Mouse (Mus musculus): ENCODE data around the gene Smad3.
A peak's percentile ranks its signal among the peaks of the same experiment; 100 is the strongest.

The Smad3 gene

GRCm38 (mm10) chr9:63718170-63718569 is 39.6 kb downstream of the Smad3 start:
- no peak for DNase-seq

- DNase-seq, result no peak
These were observed 40.3 kb downstream of the Smad3 start for GRCm38 (mm10) chr9:63717474-63718005.

GRCm38 (mm10) chr9:63716150-63717138 is 41.4 kb downstream of the Smad3 start:
- no peak for DNase-seq

GRCm38 (mm10) chr9:63714572-63714971 is 43.2 kb downstream of the Smad3 start:
- no peak for DNase-seq

DNA sequence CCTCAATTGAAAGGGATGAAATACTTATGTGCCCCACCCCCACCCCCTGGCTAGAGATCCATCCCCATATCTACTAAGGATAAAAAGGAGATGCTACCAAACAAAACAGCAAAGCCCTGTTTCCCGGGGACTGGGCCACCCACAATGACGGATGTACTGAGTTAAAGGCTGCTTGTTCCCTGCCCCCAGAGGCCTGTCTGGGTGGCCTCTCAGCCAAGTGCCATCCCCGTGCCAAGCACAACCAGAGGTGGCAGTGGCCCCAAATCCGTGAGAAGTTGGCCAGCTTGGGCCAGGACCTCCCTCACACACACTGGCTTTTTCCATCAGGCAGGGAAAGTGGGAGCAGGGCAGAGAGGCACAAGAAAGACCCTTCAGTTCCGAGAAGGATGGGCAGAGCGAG is 45.0 kb downstream of the Smad3 start:
- DNase-seq, result peak; percentile 34

DNA sequence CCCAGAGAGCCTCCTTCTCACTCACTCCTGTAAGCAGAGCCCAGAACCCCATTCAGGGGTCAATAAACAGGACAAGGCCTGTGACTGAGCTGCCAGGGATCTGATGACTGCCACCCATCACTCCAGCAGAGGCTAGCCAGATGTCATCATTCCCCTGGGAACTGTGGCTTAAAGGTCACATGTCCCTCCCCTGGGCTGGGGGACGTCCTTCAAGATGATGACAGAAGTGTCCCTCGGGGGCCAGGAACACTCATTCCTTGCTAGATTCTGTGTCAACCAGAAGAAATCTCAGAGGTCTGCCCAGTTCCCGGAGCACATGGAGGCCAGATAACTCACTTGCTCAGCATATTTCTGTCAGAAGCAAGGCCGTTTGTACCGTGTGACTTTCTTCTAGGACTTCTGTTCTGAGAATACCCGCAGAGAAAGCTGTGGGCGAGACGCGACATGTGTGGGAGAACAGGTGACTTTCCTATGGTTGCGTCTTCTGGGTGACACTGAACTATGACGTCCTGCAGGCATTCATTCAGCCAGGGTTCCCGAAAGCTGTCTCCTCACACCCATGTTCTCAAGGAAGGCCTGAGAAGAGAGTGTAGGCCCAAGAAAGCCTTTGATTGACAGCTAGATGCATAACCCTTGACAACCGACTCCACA is 46.1 kb downstream of the Smad3 start:
- no peak for DNase-seq

DNA sequence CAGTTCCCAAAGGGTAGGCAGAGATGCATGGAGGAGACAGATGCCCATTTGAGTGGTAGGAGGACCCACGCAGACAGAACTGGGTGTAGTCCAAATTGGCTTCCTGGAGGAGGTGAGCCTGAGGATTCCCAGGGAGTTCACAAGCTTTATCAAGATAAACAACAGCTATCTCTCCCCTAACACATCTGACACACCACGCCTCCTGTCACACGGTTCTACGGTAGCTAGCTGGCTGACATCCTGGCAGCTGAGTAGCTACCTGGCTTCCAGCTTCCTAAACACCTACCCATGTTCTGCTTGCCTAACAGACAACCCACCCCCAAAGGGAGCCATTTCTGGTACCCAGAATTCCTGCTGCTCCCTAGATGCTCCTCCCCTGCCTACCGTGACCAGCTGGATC is 47.9 kb downstream of the Smad3 start:
- DNase-seq, result no peak

DNA sequence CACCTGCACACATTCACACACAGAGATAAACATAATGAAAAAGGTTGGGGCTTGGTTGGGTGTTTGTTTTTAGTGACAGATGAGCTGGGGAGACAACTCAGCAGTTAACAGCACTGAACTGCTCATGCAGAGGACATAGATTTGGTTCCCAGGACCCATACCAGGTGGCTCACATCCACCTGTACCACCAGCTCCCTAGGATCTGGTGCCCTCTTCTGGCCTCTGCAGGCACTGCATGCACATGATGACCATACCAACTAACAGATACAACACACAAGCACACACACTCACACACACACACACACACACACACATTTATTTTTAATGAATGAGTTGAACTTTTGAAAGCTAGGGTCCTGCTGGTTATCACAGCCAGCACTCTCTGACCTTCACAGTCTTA is 48.5 kb downstream of the Smad3 start:
- no peak for DNase-seq

DNA sequence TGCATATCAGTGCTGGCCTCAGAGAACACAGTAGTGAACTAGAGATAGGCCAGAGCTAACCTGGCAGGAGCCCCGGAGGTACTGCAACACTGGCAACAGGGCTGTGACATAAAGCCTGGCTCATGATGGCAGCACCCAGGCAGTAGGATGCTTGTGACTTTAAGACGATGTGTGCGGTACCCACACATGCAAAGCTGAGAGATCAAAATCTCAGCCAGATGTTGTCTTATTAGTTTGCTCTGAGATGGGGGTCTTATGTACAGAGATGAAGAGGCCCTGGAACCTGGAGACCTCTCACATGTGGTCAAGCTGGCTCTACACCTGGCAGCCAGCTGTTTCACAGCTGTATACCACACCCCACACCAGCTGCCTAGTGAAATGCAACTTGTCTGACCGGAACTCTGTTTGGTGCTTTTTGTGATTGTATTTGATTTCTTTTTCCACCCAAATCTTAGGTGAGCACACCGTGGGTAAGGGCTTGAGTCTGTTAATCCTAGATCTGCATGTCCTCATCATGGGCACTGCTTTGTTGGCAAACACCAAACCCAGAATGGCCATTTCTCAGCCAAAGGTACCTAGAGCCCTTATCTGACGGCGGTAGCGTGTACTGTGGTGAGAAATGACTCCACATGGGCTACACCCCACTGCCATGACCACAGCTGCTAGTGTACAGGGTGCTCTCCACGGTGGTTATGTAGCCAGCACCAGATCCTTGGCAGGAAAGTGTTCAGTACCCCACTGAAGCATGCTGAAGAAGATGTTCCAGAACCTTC is 49.8 kb downstream of the Smad3 start:
- no peak for DNase-seq

GRCm38 (mm10) chr9:63706152-63706733 is 51.6 kb downstream of the Smad3 start:
- DNase-seq, result peak; percentile 57

GRCm38 (mm10) chr9:63704979-63705751 is 52.6 kb downstream of the Smad3 start:
- DNase-seq, result no peak

- DNase-seq, result no peak
These were observed 53.7 kb downstream of the Smad3 start for GRCm38 (mm10) chr9:63704131-63704530.

DNA sequence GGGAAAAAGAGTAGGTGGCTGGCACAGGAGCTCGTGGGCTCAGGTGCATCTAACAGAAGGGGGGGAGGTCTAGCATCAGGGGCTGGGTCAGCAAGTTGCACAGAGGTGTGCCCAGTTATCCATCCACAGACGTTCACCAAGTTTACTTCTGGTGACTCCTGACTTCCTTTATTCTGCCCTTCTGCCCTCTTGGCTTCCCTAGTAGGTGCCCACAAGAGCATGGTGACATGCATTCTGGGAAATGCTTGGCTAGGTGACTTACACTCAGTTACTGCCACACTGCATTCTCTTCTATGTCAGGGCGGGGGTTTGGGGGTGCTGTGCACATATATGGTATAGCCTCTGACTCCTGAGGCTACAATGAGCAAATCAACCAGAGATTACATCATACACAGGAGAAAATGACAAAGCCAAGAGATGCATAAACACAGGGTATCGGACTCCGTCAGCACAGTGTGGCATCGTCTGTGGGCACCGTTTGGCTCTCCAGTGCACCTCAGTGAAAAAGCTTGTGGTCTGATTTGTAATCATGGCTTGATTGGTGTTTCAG is 54.5 kb downstream of the Smad3 start:
- no peak for DNase-seq

DNA sequence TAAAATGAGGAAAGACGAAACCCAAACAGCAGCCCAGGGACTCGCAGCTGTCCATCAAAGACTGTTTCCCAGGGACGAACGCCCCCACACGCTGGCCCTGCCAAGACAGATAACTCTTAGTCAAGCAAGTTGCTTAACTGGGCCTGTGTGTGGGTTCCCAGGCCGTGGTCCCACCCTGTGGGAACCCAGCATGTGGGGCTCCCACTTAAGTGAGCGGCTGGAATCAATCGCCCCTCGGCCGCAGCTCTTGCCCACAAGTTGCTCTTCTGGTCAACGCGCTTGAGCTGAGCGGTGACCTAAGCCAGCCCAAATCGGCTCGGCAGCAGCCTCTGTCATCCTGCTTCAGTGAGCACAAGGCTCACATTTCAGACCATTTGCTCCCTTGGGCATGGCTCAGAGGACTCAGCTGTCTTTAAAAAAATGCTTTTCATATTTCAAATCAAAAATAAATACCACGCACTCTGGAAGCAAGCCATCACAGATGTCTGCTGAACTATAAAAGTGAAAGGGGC is 55.2 kb downstream of the Smad3 start:
- no peak for DNase-seq

- DNase-seq, result no peak
These were observed 55.9 kb downstream of the Smad3 start for GRCm38 (mm10) chr9:63701957-63702309.

GRCm38 (mm10) chr9:63701258-63701956 is 56.4 kb downstream of the Smad3 start:
- no peak for DNase-seq

DNA sequence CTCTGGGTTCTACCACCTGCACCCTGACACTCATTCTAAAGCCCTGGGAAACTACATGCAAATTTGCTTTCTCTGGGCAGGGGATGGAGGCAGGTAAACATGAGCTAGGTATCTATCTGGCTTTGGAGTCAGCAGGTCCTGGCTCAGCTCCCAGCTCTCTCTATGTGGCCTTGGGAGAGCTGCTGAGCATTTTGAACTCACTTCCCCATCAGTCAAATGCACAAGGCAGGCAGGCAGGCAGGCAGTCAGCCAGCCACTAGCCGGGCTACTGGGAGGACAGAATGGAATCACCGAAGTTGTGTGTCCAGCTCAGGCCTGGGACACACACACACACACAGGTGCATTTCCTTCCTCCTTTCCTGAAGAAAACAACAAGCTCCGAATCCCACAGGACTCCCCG is 58.6 kb downstream of the Smad3 start:
- peak; percentile 41 for DNase-seq

- DNase-seq, result no peak
These were observed 59.3 kb downstream of the Smad3 start for GRCm38 (mm10) chr9:63698320-63699045.

DNA sequence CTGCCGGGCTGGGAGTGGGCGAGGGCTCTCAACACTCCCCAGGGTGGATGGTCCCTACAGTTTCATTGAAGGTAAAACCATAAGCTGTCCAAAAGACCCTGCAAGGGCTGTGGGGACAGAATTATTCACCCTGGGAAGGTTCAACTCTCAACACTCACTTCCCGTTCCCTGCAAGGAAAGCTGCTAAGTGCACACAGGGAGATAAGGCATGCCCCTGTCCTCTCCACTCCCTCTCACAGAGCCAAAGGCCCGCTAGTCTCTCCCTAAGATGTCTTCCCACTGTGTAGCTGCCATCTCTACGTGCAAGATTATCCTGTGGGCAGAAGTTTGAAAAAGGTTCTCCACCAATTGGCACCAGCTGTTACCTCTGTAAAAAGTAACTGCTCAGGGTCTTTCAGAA is 60.2 kb downstream of the Smad3 start:
- DNase-seq, result no peak

- DNase-seq, result no peak
These were observed 61.2 kb downstream of the Smad3 start for GRCm38 (mm10) chr9:63696463-63697105.

All from cerebellum, adult 9-11 months (tissue).